Mouse (Mus musculus) frontal cortex, postnatal 14 days (tissue): ENCODE measurements around the gene Fstl1.

Experiments
- DNase-seq, 2 experiments: peaks; one replicate each; pipeline ENCODE4 v3.0.0; 2022; ENCODE audit warnings: low spot score in 2 of 2

The Fstl1 gene

DNA sequence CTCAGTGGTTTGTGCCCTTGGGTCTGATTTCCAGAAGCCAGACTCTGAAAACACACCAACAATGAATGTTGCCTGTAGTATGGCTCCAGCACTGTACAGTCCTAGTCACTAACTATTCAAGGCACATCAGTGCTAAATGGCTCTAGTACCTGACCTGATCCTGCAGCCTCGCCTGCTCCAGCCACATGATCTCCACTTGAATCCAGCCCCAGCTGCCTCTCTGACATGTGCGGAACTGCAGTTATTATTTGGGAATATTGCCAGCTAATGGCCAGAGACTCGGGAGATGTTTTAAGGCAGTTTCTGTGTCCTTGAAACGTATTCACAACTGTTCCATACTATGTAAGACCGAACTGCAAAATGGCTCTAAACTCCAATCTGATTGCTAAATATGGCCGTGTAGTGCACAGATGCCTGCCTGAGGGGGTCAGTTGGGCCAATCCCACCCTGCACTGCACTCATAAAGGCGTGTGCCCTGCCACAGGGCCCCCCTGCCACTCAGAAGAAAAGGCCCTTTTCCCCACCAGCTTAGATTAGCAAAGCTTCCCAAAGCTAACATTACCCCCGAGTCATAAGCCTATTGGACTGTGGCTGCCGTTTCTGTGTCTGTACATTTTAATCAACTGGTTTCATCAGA lies 11.0 kb downstream of the Fstl1 start:
- DNase-seq = no peak

- DNase-seq = no peak
Measured at GRCm38 (mm10) chr16:37788367-37789014, 11.8 kb downstream of the Fstl1 start.

GRCm38 (mm10) chr16:37789015-37789381 lies 12.3 kb downstream of the Fstl1 start:
- DNase-seq = no peak

GRCm38 (mm10) chr16:37789394-37789920 lies 12.8 kb downstream of the Fstl1 start:
- DNase-seq = no peak

DNA sequence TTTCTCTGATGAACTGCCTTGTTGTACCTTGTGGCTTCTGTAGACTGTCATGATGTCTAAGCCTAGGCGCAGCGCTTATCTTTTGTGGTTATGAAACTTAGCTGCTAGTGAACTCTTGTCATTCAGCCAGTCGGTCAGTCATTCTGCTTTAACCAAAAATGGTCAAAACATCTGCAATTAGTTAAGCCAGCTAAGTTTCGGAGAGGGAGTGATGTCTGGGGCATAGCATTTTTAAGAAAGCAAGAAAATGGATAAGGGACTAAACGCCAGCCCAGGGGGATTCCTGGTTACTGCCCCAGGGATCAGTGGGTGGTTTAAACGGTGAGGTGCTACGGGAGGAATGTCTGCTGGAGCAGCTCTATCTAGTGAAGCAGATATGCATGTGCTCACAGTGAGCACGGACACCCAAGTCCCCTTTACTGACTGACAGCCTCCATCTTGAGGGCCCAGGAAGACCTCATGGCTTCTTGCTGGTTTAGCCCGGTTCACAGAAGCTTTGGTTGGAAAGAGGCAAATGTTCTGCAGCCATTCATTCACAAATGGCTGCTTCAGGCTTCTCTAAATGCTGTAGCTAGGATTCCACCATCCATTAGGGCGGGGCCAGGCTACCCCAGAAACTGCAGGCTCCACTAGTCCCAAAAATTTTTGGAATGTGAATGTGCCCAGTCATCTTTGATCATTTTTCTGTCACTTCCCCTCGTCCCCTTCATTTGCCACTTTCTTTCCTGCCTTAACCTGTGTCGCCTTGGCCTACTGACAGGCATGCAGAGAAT lies 13.5 kb downstream of the Fstl1 start:
- no peak for DNase-seq

DNA sequence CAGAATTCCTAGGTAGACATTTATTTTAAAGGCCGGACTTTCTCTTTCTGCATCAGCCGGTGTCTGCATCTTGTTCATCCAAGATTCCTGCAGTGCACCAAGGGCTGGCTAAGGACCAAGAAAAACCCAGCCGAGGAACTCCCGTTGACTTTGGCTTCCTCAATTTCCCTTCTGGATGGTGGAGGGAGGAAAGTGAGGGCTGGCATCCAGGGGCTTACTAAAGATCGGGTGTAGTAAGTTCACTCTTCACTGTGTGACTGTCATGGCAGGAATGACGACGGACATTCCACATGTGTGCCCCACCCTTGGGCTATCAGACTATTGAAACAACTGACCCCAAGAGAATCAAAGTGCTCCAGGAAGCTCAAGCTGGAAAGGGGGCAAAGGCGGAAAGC lies 14.1 kb downstream of the Fstl1 start:
- no peak for DNase-seq

- no peak for DNase-seq
Measured at GRCm38 (mm10) chr16:37795651-37796150, 19.0 kb downstream of the Fstl1 start.

GRCm38 (mm10) chr16:37796270-37796669 lies 19.6 kb downstream of the Fstl1 start:
- no peak for DNase-seq

DNA sequence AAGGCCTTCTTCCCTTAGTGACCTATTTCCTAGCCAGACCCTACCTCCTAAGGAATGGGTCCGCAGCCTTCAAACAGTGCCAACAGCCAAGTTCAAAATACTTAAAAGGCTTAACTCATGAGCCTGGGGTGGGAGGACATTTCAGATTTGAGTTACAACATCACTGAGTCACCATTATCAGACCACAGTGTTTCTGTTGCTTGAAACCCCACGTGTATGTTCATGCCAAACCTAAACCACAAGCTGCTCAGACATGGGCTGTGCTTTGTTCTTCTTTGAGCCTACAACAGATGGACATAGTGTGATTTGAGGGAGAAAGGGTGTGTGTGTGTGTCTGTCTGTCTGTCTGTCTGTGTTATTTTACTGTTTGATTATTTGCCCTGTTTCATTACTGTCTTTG lies 24.4 kb downstream of the Fstl1 start:
- DNase-seq = no peak

DNA sequence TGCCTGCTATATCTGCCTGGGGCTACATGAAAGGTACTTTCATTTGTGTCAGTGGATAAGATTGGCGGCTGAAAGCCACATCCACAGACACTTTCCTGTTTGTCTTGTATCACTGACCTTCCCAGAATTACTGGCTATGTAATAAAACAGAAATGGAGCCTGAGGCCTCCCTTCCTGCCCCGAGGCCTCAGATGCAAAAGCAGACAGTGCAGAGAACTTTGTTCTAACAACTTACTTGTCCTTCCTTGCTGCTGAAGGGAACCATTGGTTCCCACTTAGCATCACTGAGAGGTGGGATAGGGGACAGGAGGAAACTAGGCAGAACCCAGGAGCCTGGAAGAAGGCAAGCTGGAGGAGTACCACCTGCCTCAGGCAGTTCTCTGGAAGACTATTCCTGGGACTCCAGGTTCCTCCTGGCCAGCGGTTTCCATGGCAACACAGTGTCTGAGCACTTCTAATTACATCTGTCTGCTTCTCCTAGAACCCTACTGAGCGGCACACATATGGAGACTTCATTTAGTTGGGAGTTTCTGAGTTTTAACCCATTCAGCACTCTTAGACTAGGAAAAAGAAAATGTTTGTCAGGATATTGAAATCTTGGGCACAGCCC lies 26.1 kb downstream of the Fstl1 start:
- no peak for DNase-seq

- DNase-seq = no peak
Measured at GRCm38 (mm10) chr16:37803387-37803950, 26.8 kb downstream of the Fstl1 start.

- no peak for DNase-seq
Measured at GRCm38 (mm10) chr16:37805746-37806495, 29.2 kb downstream of the Fstl1 start.

GRCm38 (mm10) chr16:37807269-37807668 lies 30.6 kb downstream of the Fstl1 start:
- DNase-seq = no peak

DNA sequence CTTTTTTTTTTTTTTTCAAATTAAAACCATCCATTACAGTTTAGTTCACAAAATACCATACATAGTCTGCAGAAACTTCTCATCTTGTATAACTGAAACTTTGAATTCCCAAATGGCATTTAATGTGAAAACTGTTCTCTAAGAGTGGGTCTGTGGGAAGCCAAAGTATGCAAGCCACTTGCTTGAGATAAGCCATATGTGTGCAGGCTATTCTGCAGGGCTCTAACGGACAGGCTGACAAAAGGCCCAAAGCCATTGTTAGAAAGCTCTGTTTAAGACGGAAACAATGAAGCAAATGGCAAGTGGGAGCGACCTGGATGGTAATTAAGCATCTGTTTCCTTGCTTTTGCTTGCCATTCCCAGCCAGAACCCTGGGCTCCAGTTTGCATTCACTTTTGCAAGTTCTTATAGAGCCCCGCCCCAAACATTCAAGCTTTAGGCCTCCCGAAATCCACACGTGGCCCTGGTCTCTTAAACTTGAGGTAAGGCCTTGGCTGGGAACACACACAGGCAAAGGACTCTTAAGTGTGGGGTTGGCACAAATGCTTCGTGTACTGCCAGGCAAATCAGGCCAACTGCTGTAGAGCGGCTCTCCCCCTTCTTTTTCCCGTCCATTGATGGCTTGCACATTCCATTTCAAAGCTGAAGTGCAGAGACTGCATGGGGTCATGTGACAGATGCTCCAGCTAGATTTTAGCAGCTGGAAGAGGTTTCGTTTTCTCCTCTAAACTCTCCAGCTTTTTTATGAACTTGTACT lies 32.4 kb downstream of the Fstl1 start:
- no peak for DNase-seq

DNA sequence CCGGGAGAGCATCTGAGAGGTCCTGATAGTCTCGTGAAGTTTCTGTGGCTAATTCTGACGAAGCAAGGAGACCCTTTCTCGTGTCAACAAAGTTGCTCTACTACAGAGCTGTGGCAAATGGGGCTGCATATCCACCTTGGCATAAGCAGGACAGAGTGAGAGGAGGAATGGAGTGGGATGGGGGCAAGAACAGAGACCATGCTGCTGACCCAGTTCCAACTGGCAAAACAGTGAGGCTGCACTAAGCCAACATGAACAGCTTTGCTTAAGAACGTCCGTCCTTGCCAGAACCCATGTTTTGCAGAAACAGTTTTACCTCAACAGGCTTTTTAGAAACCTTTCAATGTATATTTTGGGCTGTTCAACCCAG lies 32.9 kb downstream of the Fstl1 start:
- DNase-seq = no peak

- no peak for DNase-seq
Measured at GRCm38 (mm10) chr16:37811874-37812273, 35.2 kb downstream of the Fstl1 start.

- DNase-seq = peak in 1 of 2 experiments; percentile 44
Measured at GRCm38 (mm10) chr16:37812474-37812886, 35.8 kb downstream of the Fstl1 start.

GRCm38 (mm10) chr16:37813691-37814382 lies 37.2 kb downstream of the Fstl1 start:
- DNase-seq = no peak

GRCm38 (mm10) chr16:37814383-37814971 lies 37.8 kb downstream of the Fstl1 start:
- peak; percentile 59 to 84 for DNase-seq
